Mouse (Mus musculus): ENCODE measurements around the gene Dmwd.

GRCm38 (mm10) chr7:19077761-19078160, 1.7 kb downstream of the Dmwd start:
- TF ChIP-seq CTCF (IDR thresholded peaks at IDR 0.05; ENCODE audit: borderline replicate concordance, insufficient read depth, low read length) (no peak), POLR2A (IDR thresholded peaks at IDR 0.05; ENCODE audit: low read depth, low read length) (no peak)

Data from embryonic fibroblast, embryonic 13.5 days (primary cell).